Mouse (Mus musculus) adrenal gland, adult 8-10 months (tissue): ENCODE measurements around the gene Klf8. TPM values are rescaled to one million over a fixed set of nuclear protein-coding genes. Genes with fewer than 3 reads are reported as not detected.

Experiments used
- DNase-seq: peaks from one replicate; pipeline ENCODE4 v3.0.0; 2022
- total RNA-seq, 4 experiments: library from RNA; stranded (reverse); gene quantifications; 2 replicates each; pipeline ENCODE4 v1.2.4; 2022

The Klf8 gene
- total RNA-seq, 4 experiments from 2014 or later: 0.56 to 1.3 (median 0.60) TPM

GRCm38 (mm10) chrX:153440018-153440417 lies 202.8 kb downstream of the Klf8 start:
- no peak for DNase-seq

Other genes with a start within 250 kb of the Klf8 start
- gene Usp51, start 231.0 kb upstream of the Klf8 start, total RNA-seq: 1 to 10 TPM; 1.2 to 2.9 (median 2.0) TPM
- 10 to 100 TPM; 24.2 to 29.5 (median 26.6) TPM for gene Mageh1, start 199.9 kb upstream of the Klf8 start, total RNA-seq
- gene Foxr2, start 118.7 kb upstream of the Klf8 start, total RNA-seq: under 1 TPM in 2 of 4 experiments, not detected in 2; 0.07 to 0.12 TPM
- gene Rragb, start 97.5 kb upstream of the Klf8 start, total RNA-seq: 10 to 100 TPM; 13.6 to 17.2 (median 15.7) TPM